Mouse (Mus musculus) lung, postnatal 14 days (tissue): ENCODE measurements at regions not wholly inside any gene's neighbourhood (a gene's known extent, or its start where the extent isn't known, plus 50 kb on each side); places are given as distances from the start of the nearest gene placed in this dataset.

Experiments used
- DNase-seq: peaks from one replicate; pipeline ENCODE4 v3.0.0; 2021

DNA sequence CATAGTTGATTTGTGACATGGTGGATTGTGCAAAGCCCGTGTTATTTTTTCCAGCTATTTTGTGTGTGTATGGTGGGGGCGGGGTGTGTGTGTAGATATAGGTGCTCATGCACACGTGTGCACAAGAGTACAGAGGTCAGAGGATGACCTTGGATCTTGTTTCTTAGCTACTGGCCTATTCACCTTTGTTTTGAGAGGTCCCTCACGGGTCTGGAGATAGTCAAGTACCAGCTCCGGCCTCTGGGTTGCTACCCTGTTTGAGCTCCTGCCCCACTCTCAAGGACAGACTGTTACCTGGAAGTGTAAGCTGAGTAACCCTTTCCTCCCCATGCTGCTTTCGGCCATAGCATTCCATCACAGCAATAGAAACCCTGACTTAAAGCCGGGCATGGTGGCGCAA, 138.0 kb downstream of the Fam43a start:
- DNase-seq: no peak

DNA sequence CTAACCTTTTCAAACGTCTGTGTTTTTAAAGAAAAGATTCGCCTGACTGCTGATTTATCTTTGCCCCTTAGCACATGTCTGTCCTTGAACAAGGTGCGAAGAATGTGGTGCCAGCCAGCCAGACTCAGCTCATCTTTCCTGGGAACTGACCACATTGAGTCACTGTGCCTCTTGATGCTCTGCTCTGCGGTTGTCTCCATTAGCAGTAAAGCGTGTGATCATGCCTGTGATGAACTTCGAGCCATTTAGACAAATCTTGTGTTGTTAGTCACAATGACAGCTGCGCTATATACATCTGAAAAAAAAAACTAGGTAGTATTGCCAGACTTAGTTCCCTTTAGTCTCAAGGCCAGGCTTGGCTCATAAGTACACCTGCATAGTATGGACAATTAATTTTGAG, 140.1 kb downstream of the Fam43a start:
- no peak for DNase-seq

DNA sequence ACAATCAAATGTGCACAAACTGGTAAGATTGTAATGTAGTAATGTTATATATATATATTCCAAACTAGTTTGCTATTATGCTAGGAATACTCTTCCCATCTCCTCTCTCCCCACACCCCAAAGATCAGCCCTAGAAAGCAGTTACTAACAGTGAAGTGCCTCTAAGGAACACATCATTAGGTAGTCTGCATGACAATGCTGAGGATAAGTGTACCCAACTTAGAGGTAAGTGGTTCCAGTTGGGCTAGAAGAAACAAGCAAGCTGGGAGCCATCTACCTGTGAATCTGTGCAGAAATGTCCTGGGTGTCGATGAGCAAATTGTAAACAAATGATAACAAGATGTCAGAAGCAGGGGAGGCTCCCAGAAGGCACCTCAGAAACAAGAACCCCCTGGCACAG, 141.7 kb downstream of the Fam43a start:
- no peak for DNase-seq

DNA sequence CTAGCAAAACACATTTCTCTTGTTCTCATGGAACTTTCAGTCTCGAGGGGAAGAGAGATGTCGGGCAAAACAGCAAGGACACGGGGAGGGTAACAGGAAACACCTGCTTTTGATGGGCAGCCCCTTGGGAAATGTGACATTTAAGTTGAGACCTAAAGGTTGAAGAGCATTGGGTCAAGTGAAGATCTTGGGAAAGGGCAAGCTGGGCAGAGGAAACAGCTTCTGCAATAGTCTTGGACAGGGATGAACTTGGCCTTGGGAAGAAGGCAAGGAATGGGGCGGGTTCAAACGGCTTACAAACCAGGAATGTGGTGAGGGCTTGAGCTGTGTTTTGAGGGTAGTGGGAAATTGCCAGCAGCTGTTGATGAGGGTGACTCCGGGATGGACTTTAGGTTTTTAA, 143.0 kb downstream of the Fam43a start:
- no peak for DNase-seq

DNA sequence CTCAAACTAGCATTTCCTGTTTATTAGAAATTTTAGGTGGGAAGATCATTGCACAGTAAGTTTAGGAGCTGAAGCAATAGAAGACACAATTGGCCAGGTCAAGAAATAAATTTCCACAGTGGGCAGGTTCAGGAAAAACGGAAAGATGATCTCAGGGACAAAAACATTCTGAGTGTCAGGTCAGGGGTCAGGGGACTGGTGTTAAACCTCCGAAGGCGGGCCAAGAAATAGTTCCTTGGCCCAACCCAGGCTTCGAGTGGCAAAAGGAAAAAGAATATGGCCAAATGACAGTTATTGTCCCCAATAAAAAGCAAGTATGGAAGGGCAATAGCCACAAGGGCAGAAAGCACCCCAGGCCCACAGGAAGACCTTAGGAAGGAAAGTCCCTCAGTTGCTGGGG, 144.0 kb downstream of the Fam43a start:
- no peak for DNase-seq

DNA sequence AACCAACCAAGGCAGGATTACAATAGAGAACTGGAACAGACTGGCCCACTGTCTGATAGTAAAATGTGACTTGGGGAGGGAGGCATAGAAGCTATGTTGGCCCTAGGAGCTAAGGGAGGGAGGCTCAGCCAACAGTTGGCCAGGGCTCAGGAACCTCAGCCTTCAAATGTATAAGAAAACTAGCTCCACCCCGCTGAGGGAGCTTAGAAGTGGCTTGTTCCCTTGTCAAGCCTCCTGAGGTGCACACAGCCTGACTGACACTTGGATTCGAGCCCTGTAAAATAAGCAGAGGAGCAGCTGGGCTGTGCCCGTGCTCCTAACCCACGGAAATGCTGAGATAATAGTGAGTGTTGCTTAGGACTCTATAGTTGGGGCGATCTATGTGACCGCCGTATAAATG, 144.7 kb downstream of the Fam43a start:
- DNase-seq: no peak

DNA sequence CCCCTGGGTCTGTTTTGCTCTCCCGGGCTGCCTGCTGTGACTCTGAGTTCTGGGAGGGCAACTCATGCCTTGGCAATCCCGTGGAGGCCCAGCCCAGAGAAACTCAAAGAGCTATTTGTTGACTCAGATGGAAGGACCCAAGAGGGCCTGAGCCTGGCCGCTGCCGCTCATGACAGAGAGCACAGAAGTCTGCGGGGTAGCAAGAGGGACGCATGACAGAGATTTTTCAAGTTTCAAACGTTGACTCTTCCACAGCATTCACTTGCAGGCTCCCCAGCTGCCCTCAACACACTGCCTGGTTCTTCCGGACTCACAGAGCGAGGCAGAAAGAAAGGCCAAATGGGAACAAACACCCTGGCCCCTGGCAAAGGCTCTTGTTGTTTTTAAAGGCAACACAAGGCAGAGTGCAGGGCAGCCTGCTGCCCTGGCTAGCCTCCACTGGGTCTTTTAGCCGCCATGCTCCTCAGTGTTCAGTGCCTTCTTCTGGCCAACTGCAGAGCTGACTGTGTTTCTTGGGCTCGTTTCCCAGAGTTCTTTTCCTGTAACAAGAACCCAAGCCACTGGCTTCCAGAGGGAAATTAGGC, 146.2 kb downstream of the Fam43a start:
- DNase-seq: peak; percentile 49

DNA sequence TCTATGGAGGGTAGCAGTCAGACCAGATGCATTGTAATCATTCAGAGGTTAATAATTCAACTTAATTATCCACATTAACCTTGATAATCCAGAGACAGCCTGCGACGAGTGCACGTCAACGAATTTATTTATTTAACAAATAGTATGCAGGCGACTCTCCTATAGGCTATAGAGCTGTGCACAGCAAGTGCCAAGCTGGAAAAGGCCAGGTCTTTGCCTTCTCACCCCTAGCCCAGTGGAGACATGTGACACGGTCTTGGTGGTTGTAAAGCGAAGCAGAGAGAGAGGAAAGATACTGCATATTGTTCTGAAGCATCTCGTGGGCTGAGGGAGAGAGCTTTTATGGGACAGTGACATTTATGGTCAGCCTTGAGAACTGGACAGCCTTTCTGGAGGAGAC, 146.7 kb downstream of the Fam43a start:
- DNase-seq: no peak

DNA sequence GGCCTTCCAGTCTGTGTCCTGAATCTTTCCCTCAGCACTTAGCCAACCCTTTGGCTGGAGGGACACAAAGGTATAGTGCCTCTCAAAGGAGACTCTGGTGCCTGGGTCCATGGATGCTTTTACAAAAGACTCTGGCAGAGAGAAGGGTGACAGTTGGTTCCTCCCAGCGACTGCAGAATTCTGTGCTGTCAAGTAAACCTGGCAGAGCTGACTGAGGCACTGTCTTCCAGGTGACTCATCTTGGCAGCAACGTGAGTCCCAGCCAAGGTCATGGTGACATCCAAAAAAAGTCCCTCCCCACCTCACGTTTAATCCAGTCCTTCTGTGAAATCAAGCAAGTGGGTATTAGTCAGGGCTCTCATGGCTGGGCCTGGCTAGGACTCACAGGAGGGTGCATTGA, 150.3 kb downstream of the Fam43a start:
- no peak for DNase-seq

DNA sequence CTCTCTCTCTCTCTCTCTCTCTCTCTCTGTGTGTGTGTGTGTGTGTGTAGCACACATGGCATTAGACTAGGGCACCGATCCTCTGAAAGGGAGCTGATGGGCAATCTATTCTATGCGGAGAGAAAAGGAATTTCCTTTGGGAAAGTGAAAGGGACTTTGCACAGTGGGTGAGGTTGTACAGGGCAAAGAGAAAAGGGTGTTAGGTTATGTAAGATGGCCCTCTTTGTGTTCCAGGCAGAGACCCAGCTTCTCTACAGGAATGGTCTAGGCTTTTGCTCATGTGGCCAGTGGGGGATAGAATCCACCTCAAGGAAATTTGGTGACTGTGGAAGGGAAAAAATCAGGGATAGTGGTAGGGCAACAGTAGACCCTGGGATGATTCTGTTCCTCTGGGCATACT, 156.2 kb downstream of the Fam43a start:
- DNase-seq: no peak

DNA sequence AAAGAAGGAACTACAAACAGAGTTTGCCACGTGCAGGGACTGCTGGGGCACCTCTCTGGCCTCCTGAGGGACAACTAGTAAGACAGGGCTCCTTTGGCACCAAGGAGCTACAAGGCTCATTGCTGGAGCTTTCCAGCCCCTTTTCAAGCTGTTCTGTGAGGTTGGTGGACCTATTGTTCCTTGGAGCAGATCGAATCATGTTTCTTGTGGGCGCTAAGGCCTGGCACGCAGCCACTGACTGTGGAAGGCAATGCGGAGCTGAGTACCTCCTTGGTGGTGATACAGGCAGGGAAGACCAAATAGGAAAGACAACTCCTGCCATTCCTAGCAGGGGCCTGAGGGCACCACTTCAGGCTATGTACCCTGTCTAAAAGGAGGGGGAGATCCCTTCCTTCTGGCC, 157.2 kb downstream of the Fam43a start:
- no peak for DNase-seq

DNA sequence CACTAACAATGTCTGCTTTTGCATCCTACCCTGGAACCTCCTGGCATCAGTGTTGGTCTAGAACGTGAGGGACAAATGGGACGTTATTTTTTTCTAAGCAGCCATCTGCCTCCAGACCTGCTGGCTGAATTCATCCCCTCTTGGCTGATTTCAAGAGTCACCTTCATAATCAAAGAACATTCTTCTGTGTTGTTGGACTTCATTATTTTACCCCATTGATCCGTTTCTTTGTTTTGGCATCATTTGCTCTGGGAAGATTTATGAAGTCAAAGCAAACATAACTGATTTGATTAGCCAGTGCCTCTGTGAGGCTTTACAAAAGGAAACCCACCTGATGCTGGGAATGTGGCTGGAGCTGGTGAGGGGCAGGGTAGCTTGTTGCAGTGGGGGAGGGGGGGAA, 158.0 kb downstream of the Fam43a start:
- no peak for DNase-seq

DNA sequence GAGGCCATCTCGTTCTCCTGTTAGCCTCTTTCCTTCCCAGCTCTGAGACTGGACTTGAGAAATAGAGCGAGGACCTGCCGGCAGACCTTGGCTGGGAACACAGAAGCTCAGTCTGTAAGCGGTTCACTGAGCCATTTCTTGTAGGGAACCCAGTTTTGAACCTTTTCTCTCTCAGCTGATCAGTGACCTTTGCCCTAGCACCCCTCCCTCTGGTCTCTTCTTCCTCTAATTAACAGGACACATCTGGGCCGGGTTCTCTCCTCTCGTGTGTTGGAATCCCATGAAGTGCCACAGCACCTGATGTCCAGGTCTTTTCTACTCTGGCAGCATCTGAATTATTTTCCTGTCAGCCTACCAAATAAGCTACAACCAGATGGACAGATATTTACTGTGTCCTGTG, 158.5 kb downstream of the Fam43a start:
- no peak for DNase-seq

DNA sequence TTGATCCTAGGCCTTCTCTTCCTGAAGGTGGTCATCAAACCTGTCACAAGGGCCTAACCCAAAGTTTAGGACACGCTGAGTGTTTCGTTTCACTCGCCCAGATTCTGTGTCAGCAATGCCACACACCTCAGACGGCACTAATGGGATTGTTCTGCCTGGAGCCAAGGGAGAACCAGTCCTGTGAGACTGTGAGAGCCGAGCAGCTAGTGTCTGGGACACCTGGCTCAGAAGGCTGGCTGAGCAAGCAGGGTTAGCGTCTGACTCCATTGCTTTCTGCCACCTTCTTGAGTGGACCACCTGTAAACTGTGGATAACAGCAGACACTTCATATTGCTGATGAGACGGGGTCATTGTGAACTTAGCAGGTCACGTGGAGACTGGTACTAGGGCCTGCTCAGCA, 160.0 kb downstream of the Fam43a start:
- DNase-seq: no peak

DNA sequence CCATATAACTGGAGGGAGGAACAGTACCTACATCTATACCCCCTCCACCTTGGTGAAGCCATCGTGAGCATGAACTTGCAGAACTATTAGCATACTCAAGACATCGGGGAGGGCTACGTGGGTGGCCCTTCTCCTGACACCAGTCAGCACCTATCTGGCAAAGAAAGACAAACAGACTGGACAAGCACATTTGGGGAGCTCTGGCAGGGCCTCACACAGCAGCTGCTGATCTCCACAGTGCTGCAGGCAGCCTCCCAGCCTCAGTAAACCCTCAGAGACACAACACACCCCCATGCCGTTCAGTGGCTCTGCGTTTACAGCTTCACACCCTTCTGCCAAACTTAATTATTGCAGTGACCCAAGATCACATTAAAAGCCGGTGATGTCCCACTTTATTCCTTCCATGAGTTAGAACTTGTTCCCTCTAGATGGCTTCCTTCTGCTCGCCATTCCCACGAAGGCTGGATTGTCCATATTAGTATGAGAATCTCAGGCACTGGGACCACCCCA, 161.7 kb downstream of the Fam43a start:
- no peak for DNase-seq

DNA sequence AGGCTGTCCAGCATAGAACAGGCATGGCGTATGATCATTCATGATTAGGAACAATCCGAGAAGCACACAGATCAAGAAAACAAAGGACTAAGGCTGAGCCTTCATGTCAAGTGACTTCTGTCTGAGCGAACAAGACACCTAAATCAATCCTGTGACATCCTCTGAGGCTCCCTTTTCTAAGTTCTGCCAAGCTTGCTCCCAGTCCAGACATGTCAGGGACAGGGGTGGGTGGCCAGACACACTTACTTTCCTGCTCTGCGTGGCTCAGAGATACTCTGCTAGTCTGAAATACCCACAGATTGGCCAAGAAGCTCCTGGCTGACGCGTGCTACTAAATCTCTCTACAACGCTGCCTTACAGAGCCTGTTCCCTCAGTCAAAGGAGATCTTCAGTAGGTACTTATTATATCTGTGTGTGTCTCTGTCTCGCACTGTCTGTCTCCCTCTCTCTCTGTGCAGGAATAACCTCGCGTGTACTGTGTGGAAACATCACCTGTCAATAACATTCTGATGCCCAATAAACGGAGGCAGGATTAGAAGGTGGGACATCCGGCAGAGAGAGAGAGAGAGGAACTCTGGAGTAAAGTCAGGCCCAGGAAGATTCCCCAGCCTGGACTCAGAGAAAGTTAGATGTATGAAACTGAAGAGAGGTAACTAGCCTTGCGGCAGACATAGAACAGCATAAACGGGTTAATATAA, 163.5 kb downstream of the Fam43a start:
- DNase-seq: no peak

DNA sequence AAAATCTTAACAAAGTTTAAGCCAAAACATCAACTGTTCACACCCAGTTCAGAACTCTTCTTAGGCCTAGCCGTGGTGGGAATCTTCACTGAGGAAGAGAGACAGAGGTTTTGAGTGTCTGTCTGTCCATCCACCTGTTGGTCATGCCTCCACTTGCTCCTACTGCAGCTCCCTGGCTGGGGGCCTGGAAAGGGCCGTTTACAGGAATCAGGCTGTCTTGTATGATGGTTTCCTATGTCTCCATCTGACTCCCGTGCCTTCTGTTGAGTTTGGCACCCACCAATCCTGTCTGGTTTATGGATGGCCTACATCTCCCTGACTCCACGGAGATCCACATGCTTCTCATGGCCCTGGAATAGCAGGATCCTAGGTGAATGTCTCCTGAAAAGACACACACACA, 166.1 kb downstream of the Fam43a start:
- DNase-seq: no peak

DNA sequence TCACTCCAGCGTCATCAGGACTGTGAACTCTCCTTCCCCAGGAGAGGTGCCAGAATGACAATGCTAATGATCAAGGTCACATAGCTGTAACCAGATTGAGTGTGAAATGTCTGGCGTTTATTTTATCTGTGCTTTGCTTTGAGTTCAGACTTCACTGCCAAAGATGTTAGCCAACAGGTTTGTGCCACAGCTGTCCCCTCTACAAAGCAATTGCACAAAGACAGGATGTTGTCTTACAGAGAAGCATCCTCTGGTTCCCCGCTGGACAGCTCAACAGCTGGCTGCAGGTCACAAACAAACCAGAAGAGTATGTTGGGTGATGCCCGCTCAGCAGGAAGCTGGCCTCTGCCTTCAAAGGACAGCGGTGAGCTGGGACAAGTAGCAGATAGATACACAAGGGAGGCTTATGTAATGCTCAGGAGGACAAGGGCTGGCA, 169.5 kb downstream of the Fam43a start:
- no peak for DNase-seq

DNA sequence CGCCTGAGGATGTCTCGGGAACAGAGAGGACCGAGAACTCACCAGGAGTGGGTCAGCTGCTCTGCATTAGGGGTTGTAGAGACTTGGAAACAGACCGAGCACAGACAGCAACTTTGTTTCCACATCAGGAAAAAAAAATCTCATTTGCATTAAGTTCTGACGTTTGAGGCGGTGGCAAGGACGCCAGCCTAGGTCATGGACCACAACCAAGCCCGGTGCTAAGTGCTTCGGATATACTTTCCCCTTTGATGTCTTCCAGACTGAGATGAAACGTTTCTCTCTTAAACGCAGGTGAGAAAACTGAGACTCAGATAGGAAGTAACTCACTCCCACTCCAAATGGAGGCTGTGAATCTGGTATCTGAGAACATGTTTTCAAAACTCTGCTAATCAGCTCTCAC, 169.9 kb downstream of the Fam43a start:
- no peak for DNase-seq

DNA sequence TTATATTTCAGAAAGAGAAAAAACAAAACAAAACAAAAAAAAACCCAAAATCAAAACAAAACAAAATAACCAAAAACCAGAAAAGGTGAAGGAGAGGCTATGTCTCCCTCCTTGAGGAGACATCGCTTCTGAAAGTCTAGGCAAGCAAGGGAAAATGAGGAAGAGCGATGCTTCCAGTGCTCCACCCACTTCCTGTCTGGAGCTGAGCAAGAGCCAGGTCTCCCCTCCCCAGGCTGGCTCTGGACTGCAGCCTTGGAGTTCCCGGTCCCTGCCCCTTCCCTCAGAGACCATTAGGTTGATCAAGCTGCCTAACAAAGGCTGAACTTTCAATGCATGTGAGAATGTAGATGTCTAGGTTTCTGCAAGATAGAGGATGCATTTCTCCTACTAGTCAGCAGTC, 173.3 kb downstream of the Fam43a start:
- peak; percentile 48 for DNase-seq

DNA sequence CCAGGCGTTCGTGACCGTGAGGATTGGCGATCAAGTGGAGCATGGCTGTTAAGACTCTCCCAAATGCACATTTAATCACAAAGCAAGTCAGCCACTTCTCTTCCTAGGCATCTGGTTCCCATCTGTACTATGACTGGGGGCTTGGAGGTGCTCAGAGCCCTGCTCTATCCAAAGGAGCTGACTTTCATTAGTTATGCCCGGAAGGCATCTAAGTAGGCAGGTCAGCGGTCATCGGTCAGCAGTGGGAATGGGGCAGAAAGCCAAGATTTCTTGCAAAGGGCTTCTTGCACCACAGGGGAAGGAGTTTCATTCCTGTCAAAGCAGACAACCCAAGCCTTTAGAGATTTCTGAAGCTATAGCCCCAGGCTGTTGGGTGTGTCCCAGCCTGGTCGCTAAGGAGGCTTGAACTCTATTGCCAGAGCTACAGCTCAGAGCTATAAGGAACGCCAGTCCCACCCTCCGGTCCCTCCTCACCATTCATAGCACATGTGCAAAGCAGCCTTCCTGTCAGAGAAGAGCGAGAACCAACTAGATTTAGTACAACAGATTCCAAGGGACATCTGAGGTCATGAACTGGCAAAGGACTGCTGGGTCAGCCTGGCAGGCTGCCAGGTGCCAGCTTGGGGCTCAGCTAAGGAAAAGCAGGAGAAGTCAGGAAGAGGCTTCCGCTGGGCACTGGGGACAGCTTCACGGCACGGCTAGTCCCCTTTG, 175.6 kb downstream of the Fam43a start:
- peak; percentile 48 for DNase-seq

DNA sequence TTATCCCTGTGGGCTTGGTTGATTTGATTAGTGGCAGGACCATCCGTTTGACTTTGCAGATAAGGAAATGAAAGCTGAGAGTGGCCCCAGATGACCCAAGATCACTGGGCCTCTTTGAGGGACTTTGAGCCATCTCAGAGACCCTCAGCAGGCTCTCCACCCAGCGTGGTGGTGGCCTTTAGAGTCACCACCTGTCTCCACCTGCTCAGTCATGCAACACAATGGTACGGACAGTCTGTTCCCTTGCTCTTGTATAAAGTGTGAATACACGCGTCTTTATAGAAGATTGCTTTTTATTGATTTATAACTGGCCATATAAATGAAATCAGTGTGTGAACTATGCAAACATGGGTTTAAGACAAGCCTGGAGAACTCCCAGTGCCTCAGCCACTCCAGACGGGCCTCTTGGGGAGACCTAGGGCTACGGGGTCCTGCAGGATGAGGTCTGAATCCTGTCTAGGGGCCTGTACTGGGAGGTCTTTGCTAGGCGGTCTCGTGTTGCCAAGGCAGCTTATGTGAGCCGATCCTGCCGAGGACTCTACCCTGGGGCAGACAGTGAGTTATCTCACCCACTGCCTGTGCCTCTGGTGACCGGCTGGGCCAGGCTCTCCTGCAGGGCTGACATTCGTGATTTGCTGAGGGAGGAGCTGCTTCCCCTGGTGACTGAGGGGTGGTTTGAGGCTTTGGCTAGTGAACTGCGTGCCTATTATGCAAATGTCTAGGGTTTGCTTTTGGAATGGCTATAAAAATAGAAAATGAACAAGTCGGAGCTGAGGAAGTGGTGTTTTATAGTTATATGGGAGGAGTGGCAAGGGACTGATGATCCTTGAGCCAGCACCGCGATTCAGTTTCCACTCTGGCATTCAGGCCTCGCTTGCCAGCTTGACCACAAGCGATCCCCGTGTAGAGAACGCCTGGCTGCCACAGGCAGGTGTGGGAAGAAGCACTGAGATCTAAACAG, 176.5 kb downstream of the Fam43a start:
- no peak for DNase-seq

DNA sequence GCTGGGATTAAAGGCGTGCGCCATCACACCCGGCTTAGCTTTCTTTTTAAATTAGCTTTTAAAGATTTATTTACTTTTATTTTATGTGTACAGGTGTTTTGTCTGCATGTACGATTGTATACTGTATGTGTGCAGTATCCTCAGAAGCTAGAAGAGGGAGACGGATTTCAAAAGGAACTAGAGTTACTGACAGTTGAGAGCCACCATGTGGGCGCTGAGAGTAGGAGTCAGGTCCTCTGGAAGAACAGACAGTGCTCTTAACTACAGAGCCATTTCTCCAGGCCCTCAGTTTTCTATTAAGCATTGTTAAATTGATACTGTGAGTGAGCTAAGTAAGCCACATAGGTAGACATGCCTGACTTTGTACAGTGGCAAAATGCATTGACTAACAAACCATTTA, 177.9 kb downstream of the Fam43a start:
- DNase-seq: no peak
